Mouse (Mus musculus): ENCODE results near the gene Tnip1. TPM values are rescaled to one million over a fixed set of nuclear protein-coding genes. Genes with fewer than 3 reads are reported as not detected.

Tnip1 gene
- polyA plus RNA-seq, 1 experiment from 2014 or later, result 14.8 TPM

DNA sequence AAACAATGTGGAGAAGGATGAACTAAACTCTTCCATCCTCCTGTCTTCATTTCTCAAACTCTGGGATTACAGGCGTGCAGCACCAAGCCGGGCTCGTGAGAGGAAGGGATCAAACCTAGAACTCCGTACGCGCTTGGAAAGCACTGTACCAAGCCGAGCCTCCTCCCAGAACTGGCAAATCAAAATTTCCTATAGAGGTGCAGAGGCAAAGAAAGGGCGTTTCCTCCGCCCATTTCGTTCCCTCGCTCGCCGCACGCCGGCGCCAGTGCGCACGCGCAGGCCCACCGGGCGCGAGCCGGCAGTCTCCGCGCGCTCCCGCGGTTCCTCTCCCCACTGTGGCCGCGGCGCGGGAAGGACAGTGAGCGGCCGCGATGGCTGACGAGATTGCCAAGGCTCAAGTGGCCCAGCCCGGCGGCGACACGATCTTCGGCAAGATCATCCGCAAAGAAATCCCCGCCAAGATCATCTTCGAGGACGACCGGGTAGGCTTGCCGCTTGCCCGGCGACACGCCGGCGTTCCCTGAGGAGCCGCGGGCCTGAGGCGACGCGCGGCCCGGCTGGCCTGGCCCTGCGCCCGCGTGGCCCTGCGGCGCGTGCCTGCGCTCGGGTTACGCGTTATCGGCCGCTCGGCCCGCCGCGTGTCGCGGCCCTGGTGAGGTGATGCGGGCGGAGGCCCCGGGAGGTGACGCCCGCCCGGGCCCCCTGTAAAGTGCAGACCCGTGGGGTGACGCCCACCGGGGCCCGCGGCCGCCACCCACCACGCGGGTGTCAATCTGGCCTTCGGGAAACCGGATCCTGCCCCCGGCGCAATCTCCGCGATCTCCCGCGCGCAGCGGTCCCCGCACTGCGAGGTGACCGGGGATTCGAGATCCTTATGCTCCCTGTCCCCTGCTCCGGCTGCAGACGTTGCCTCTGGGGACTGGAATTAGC is 96.3 kb downstream of the Tnip1 start, which contains the start of gene Hint1:
Gene Hint1, plus strand, starts transcription at position 265 of the 930 bp plus-strand sequence.
- peak; percentile 79 for ATAC-seq (ENCODE audit: low FRiP score, low TSS enrichment)
- H3K9ac ChIP-seq (ENCODE audit: low read depth, low read length), result peak within 1 kb of the TSS; percentile 99
- WGBS, result under 1% methylated on average over 107 of the region's 107 CpGs

GRCm38 (mm10) chr11:54865330-54866085 is 97.2 kb downstream of the Tnip1 start:
- WGBS, result 61% methylated on average over 6 of the region's 6 CpGs
- peak overlapping the region; percentile 93; the same call in 1 of the 2 replicates for H3K27ac ChIP-seq (ENCODE audit: low read depth, low read length)
- no peaks in the 10 kb centered on the region for H3K27me3 ChIP-seq (ENCODE audit: control insufficient read depth, insufficient read depth, low read length)
- H3K4me3 ChIP-seq (ENCODE audit: low read length), result peak overlapping the region; percentile 93
- peak overlapping the region; percentile 99 for H3K9ac ChIP-seq (ENCODE audit: low read depth, low read length)
- H3K4me2 ChIP-seq (replicated peaks; ENCODE audit: low read depth, low read length), result peak overlapping the region; percentile 62
- peaks cover 14% of the 10 kb centered on the region for H3K36me3 ChIP-seq (ENCODE audit: control insufficient read depth, insufficient read depth, low read length)
- H3K4me1 ChIP-seq (ENCODE audit: control insufficient read depth, insufficient read depth, low read length), result peaks cover 19% of the 10 kb centered on the region
- H3K9me3 ChIP-seq (ENCODE audit: control insufficient read depth, low read length), result no peaks in the 10 kb centered on the region
- ATAC-seq (ENCODE audit: low FRiP score, low TSS enrichment), result no peak

More for the DNA sequence above, 96.3 kb downstream of the Tnip1 start, which contains the start of gene Hint1:
- peak within 1 kb of the TSS; percentile 62 for H3K4me2 ChIP-seq (replicated peaks; ENCODE audit: low read depth, low read length)
- peaks cover 19% of the 10 kb centered on the region for H3K4me1 ChIP-seq (ENCODE audit: control insufficient read depth, insufficient read depth, low read length)
- H3K27ac ChIP-seq (ENCODE audit: low read depth, low read length), result peak within 1 kb of the TSS; percentile 93
- H3K27me3 ChIP-seq (ENCODE audit: control insufficient read depth, insufficient read depth, low read length), result no peaks in the 10 kb centered on the region
- H3K9me3 ChIP-seq (ENCODE audit: control insufficient read depth, low read length), result no peaks in the 10 kb centered on the region
- peaks cover 23% of the 10 kb centered on the region for H3K36me3 ChIP-seq (ENCODE audit: control insufficient read depth, insufficient read depth, low read length)
- peak within 1 kb of the TSS; percentile 93 for H3K4me3 ChIP-seq (ENCODE audit: low read length)

- H3K27me3 ChIP-seq (ENCODE audit: control insufficient read depth, insufficient read depth, low read length), result no peaks in the 10 kb centered on the region
- peaks cover 16% of the 10 kb centered on the region; the same call in 1 of the 2 replicates for H3K4me1 ChIP-seq (ENCODE audit: control insufficient read depth, insufficient read depth, low read length)
- no peak overlapping the region for H3K27ac ChIP-seq (ENCODE audit: low read depth, low read length)
- no peak overlapping the region for H3K4me3 ChIP-seq (ENCODE audit: low read length)
- no peak overlapping the region for H3K4me2 ChIP-seq (replicated peaks; ENCODE audit: low read depth, low read length)
- no peaks in the 10 kb centered on the region for H3K9me3 ChIP-seq (ENCODE audit: control insufficient read depth, low read length)
- 46% methylated on average over 10 of the region's 10 CpGs for WGBS
- ATAC-seq (ENCODE audit: low FRiP score, low TSS enrichment), result no peak
- 0 out of 2 replicates have a peak overlapping the region, but pooled peaks have one; percentile 23 for H3K9ac ChIP-seq (ENCODE audit: low read depth, low read length)
- H3K36me3 ChIP-seq (ENCODE audit: control insufficient read depth, insufficient read depth, low read length), result no peaks in the 10 kb centered on the region; the same call in 1 of the 2 replicates
These were observed 99.8 kb downstream of the Tnip1 start for GRCm38 (mm10) chr11:54862621-54863520.

DNA sequence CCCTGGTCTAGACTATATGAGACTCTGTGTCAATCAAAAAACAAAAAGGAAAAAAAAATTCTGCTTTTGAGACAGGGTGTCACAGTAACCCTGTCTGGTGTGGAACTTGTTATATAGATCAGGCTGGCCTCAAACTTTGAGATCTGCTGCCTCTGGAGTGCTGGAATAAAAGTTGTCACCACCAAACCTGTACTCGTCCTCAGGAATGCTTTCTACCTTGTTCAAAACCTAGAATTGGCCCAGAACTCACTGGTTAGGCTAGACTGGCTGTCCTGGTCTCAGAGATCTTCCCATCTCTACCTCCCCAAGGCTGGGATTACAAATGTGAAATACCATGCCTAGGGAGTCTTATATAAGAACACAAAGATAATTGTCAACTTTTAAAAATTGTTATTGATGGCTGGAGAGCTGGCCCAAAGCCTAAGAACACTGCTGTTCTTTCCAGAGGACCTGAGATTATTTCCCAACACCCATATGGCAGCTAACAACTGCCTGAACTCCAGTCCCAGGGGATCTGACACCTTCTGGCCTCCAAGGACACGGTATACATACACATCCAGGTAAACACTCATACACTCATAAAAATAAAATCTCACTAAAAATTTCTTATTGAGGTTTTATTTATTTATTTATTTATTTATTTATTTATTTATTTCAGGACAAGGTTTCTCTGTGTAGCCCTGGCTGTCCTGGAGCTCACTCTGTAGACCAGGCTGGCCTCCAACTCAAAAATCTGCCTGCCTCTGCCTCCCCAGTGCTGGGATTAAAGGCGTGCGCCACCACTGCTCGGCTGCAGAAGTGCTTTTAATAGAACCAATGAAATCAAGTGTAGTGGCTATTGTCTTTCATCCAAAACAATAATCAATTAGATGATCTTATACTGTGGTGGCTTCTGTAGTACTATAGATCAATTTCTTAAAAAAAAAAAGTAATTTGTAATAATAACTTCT is 101.0 kb downstream of the Tnip1 start:
- Histone ChIP-seq H3K4me3 (ENCODE audit: low read length) (peak overlapping the region; percentile 69; the same call in 1 of the 2 replicates), H3K27me3 (ENCODE audit: control insufficient read depth, insufficient read depth, low read length) (no peaks in the 10 kb centered on the region), H3K27ac (ENCODE audit: low read depth, low read length) (no peak overlapping the region)

More for the DNA sequence above, 101.0 kb downstream of the Tnip1 start:
- WGBS, result 95% methylated on average over 5 of the region's 5 CpGs
- Histone ChIP-seq H3K9me3 (ENCODE audit: control insufficient read depth, low read length) (no peaks in the 10 kb centered on the region), H3K36me3 (ENCODE audit: control insufficient read depth, insufficient read depth, low read length) (no peaks in the 10 kb centered on the region), H3K4me1 (ENCODE audit: control insufficient read depth, insufficient read depth, low read length) (peaks cover 8% of the 10 kb centered on the region; the same call in 1 of the 2 replicates), H3K9ac (ENCODE audit: low read depth, low read length) (no peak overlapping the region), H3K4me2 (replicated peaks; ENCODE audit: low read depth, low read length) (no peak overlapping the region)
- ATAC-seq (ENCODE audit: low FRiP score, low TSS enrichment), result no peak

Other genes starting within 250 kb of the Tnip1 start
- gene Cdc42se2, start 175.2 kb downstream of the Tnip1 start, polyA plus RNA-seq (2014; fragmentation: Nextera tagmentation; extraction: Ambion mirVana), result 59.3 and 110 TPM in 2 replicates
- gene Lyrm7, start 102.0 kb downstream of the Tnip1 start, polyA plus RNA-seq (2014; fragmentation: Nextera tagmentation; extraction: Ambion mirVana), result 6.7 and 9.6 TPM in 2 replicates
- 720 and 912 TPM in 2 replicates for gene Hint1, start 96.5 kb downstream of the Tnip1 start, polyA plus RNA-seq (2014; fragmentation: Nextera tagmentation; extraction: Ambion mirVana)
- 83.0 and 101 TPM in 2 replicates for gene Gpx3, start 60.5 kb downstream of the Tnip1 start, polyA plus RNA-seq (2014; fragmentation: Nextera tagmentation; extraction: Ambion mirVana)
- 125 and 174 TPM in 2 replicates for gene Anxa6, start 70.5 kb upstream of the Tnip1 start, polyA plus RNA-seq (2014; fragmentation: Nextera tagmentation; extraction: Ambion mirVana)
- 3.5 and 3.6 TPM in 2 replicates for gene Ccdc69, start 115.2 kb upstream of the Tnip1 start, polyA plus RNA-seq (2014; fragmentation: Nextera tagmentation; extraction: Ambion mirVana)
- gene Gm2a, start 135.2 kb upstream of the Tnip1 start, polyA plus RNA-seq (2014; fragmentation: Nextera tagmentation; extraction: Ambion mirVana), result 27.3 and 33.6 TPM in 2 replicates
- not detected in 2 replicates for gene Slc36a3, start 188.8 kb upstream of the Tnip1 start, polyA plus RNA-seq (2014; fragmentation: Nextera tagmentation; extraction: Ambion mirVana)
- gene Slc36a2, start 222.2 kb upstream of the Tnip1 start, polyA plus RNA-seq (2014; fragmentation: Nextera tagmentation; extraction: Ambion mirVana), result 0.63 and 0.80 TPM in 2 replicates
- 2.1 and 2.2 TPM in 2 replicates for gene Slc36a1, start 241.4 kb upstream of the Tnip1 start, polyA plus RNA-seq (2014; fragmentation: Nextera tagmentation; extraction: Ambion mirVana)